Mouse (Mus musculus) ES-E14 (cell line): ENCODE results near the gene Npff. TPM values are rescaled to one million over a fixed set of nuclear protein-coding genes. Genes with fewer than 3 reads are reported as not detected.
A peak's percentile ranks its signal among the peaks of the same experiment; 100 is the strongest.

Experiments used
- DNase-seq: peaks from one replicate; pipeline ENCODE4 v3.0.0-alpha.2; 2013; ENCODE audit warnings: low read depth, low spot score
- H3K27ac ChIP-seq: 2 replicates; pipeline ENCODE4 v1.5.1; 2012; ENCODE audit warnings: low read depth, mild to moderate bottlenecking, low read length, moderate library complexity, mixed read lengths; ENCODE audit not compliant: poor library complexity, insufficient read depth, severe bottlenecking
- H3K36me3 ChIP-seq: 2 replicates; pipeline ENCODE4 v1.6.1; 2012; ENCODE audit warnings: mild to moderate bottlenecking, low read length, moderate library complexity, mixed read lengths; ENCODE audit not compliant: control insufficient read depth, poor library complexity, insufficient read depth, severe bottlenecking
- H3K4me1 ChIP-seq, 2 experiments: fragments of 150-350 bp in 1 of 2; sonication (generic) in 1 of 2; 2 replicates each; pipeline ENCODE4 v1.6.1; 2012; ENCODE audit warnings: low read length in 2 of 2, mild to moderate bottlenecking in 1 of 2, mixed read lengths in 1 of 2; ENCODE audit not compliant: control insufficient read depth in 2 of 2, insufficient read depth in 2 of 2, poor library complexity in 1 of 2
- H3K4me3 ChIP-seq, 2 experiments: fragments of 150-350 bp in 1 of 2; sonication (generic) in 1 of 2; 2 replicates each; pipeline ENCODE4 v1.5.1; 2012; ENCODE audit warnings: low read length in 2 of 2, low read depth in 1 of 2, mild to moderate bottlenecking in 1 of 2, mixed read lengths in 1 of 2; ENCODE audit not compliant: insufficient read depth in 1 of 2, poor library complexity in 1 of 2, severe bottlenecking in 1 of 2
- H3K9ac ChIP-seq: 2 replicates; pipeline ENCODE4 v1.6.1; 2012; ENCODE audit warnings: low read depth, mild to moderate bottlenecking, low read length, mixed read lengths; ENCODE audit not compliant: poor library complexity, insufficient read depth, severe bottlenecking
- H3K9me3 ChIP-seq: fragments of 150-350 bp; sonication (generic); 2 replicates; pipeline ENCODE4 v1.6.1; 2012; ENCODE audit warnings: low read depth, mild to moderate bottlenecking, low read length; ENCODE audit not compliant: control insufficient read depth, insufficient read depth
- CHD2 ChIP-seq: IDR thresholded peaks from 2 replicates; pipeline ENCODE4 v1.6.1; 2014; ENCODE audit warnings: mild to moderate bottlenecking, low read depth, low read length, inconsistent platforms
- HCFC1 ChIP-seq: IDR thresholded peaks from 2 replicates; pipeline ENCODE4 v1.6.1; 2012; ENCODE audit warnings: low read length, inconsistent platforms, borderline replicate concordance; ENCODE audit not compliant: insufficient read depth
- MAFK ChIP-seq: IDR thresholded peaks from 2 replicates; pipeline ENCODE4 v1.6.1; 2014; ENCODE audit warnings: mild to moderate bottlenecking, low read depth, low read length, inconsistent platforms; ENCODE audit not compliant: insufficient read depth
- ZC3H11A ChIP-seq: IDR thresholded peaks from 2 replicates; pipeline ENCODE4 v1.6.1; 2012; ENCODE audit warnings: low read depth, mild to moderate bottlenecking, inconsistent platforms, low read length, borderline replicate concordance
- ZNF384 ChIP-seq: IDR thresholded peaks from 2 replicates; pipeline ENCODE4 v1.6.1; 2012; ENCODE audit warnings: low read depth, low read length, inconsistent platforms
- in situ Hi-C, 2 experiments: fragments of 600-800 bp; cut with MboI; formaldehyde crosslinking; loops; one replicate each; pipeline ENCODE4 v1.15.1; 2025; ENCODE audit warnings: low sequenced_read_pairs in 2 of 2, inconsistent platforms in 1 of 2; ENCODE audit not compliant: unreplicated experiment in 2 of 2
- total RNA-seq: library from RNA; depleted of rRNA; stranded (reverse); fragments of 300-350 nt; gene quantifications from 2 replicates; pipeline ENCODE4 v1.2.3, GENCODE M21; 2012

Gene Npff
- total RNA-seq, 1 experiment: 2.6 TPM

DNA sequence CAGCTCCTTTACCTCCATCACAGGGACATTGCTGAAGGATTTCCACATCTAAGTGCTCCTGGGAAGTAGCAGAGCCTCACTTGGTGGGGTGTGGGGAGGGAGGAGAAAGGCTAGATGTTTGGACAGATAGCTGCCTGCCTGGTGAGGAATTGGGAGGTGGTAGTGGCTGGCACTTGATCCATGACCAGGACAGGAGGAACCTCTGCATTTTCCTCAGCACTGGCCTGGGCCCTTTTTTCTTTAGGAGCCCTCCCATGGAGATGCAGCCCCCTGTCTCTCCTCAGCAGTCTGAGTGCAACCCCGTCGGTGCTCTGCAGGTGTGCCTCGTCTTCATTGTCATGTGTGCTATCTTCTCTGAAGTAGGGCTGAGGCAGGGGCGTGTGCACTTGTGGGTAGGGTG is 3.3 kb downstream of the Npff start:
- no peaks in the 10 kb centered on the region for H3K9me3 ChIP-seq
- no peak overlapping the region for H3K9ac ChIP-seq
- H3K4me1 ChIP-seq: peaks cover 0 to 3% of the 10 kb centered on the region in 2 experiments; a peak in 2 of 4 replicates
- H3K36me3 ChIP-seq: peaks cover 31% of the 10 kb centered on the region
- no peak overlapping the region for H3K27ac ChIP-seq
- no peak for TF ChIP-seq HCFC1
- no peak for TF ChIP-seq ZNF384
- no peak for TF ChIP-seq MAFK
- TF ChIP-seq ZC3H11A: no peak
- no peak for TF ChIP-seq CHD2
- in situ Hi-C loops: no loop called here
- H3K4me3 ChIP-seq: no peak overlapping the region
- DNase-seq: no peak

DNA sequence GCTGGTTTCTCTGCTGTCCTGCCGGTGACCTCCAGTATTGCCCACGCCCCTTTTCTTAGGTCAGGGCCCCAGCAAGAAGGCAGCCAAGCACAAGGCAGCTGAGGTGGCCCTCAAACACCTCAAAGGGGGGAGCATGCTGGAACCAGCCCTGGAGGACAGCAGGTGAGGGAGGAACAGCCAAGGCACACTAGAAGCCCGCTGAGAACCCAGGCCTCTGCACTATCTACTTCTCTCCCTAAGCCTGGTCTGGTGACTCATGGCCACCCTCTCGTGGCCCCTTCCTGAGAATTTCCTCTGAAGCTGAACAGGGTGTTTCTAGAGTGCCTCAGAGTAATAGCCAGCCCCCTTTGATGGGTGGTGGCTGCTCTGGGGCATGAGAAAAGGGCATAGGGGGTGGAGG is 4.3 kb downstream of the Npff start:
- in situ Hi-C loops: no loop called here
- Histone ChIP-seq H3K4me3 (no peak overlapping the region), H3K9ac (no peak overlapping the region), H3K9me3 (no peaks in the 10 kb centered on the region), H3K36me3 (peaks cover 31% of the 10 kb centered on the region), H3K27ac (no peak overlapping the region), H3K4me1 (peaks cover 0 to 9% of the 10 kb centered on the region in 2 experiments; a peak in 2 of 4 replicates)
- TF ChIP-seq ZNF384: no peak
- no peak for TF ChIP-seq HCFC1
- TF ChIP-seq MAFK: no peak
- no peak for TF ChIP-seq ZC3H11A
- no peak for TF ChIP-seq CHD2
- no peak for DNase-seq

DNA sequence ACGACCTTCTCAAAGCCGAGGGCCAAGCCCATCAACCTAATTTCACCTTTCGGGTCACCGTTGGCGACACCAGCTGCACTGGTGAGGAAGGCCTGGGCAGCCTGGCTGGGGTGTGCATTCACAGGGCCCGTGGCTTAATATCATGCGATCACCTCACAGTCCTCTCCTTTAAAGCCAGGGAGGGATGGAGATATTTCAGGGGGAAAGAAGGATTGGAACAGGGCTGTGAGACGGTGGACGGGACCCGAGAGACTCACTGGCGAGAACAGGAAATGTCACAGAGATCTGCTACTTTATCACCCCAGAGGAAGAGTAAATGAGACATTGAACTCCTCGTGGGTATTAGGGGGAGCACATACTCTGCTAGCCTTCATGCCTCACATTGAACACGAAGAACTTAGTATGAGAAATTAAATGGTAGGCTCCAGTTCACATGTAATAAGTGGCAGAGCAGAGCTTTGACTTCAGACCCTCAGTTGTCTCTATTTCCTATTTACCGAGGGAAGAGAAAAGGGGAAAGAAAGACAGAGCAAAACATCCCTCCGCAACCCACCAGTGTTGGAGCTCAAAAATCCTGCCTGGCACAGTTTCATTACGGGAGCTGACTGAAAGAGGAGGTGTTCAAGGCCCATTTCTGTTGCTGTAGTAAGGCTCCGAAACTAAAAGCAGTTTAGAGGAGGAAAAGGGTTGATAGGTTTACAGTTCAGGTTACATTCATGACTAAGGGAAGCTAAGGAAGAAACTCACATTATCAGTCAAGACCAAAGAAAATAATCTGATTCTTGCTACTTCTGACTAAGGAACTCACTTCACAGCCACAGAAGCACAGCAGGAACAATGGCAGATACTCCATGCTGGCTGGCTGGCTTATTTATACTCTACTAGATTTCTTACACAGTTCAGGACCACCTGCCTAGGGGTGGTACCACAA is 5.3 kb downstream of the Npff start:
- H3K4me1 ChIP-seq: peaks cover 0 to 9% of the 10 kb centered on the region in 2 experiments; a peak in 2 of 4 replicates
- no peak for TF ChIP-seq ZC3H11A
- no peak for TF ChIP-seq HCFC1
- no peak for TF ChIP-seq CHD2
- TF ChIP-seq MAFK: no peak
- no peak for TF ChIP-seq ZNF384
- H3K36me3 ChIP-seq: peaks cover 31% of the 10 kb centered on the region
- peak overlapping the region; percentile 92 to 93 for H3K4me3 ChIP-seq
- H3K27ac ChIP-seq: no peak overlapping the region; the same call in 1 of the 2 replicates
- H3K9ac ChIP-seq: peak overlapping the region; percentile 99
- in situ Hi-C loops: no loop called here
- no peak for DNase-seq
- H3K9me3 ChIP-seq: no peaks in the 10 kb centered on the region

DNA sequence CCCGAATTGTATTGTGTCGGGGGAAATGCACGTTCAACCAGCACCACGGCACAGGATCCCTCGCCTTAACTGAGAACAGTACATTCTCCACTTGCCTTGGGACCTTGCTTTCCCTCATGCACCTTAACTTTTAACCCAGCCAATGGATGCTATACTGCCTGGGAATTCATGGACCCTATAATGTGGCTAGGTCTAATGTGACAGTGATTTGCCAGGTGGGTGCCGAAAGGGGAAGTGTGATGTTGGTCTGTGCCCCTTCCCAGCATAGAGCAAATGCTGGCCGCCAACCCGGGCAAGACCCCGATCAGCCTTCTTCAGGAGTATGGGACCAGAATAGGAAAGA is 5.9 kb downstream of the Npff start:
- in situ Hi-C loops: no loop called here
- DNase-seq: no peak
- peak overlapping the region; percentile 92 to 93 for H3K4me3 ChIP-seq
- TF ChIP-seq MAFK (no peak), ZC3H11A (no peak), HCFC1 (no peak), ZNF384 (no peak), CHD2 (no peak)
- H3K9me3 ChIP-seq: no peaks in the 10 kb centered on the region
- H3K36me3 ChIP-seq: peaks cover 29% of the 10 kb centered on the region
- peaks cover 0 to 9% of the 10 kb centered on the region in 2 experiments; a peak in 2 of 4 replicates for H3K4me1 ChIP-seq
- H3K9ac ChIP-seq: peak overlapping the region; percentile 99
- H3K27ac ChIP-seq: peak overlapping the region; percentile 99; the same call in 1 of the 2 replicates
